Mouse (Mus musculus): ENCODE results near the gene Akr1c14. TPM values are rescaled to one million over a fixed set of nuclear protein-coding genes. Genes with fewer than 3 reads are reported as not detected.

The Akr1c14 gene
- polyA plus RNA-seq (2017; shearing (Covaris generic)): not detected

DNA sequence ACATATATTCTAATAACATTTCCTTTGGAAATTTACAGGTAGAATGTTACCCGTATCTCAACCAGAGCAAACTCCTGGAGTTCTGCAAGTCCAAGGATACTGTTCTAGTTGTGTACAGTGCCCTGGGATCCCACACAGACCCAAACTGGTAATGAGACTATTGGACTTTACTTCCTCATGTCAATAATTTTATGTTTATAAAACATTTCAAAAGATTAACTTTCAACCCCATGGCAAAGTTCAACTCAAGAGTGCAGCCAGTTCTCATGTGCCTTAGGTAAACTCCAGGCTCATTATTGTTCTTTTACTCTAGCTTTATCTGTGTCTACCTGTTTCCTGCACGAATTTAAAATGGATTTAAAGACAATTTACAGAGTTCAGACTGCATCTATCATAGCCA, at the start of gene Akr1c14:
Gene Akr1c14 (plus strand): TSS at position 293 of the 400 bp plus-strand sequence.

Other genes starting within 250 kb of the Akr1c14 start
- not detected for gene Calml3, start 244.7 kb upstream of the Akr1c14 start, polyA plus RNA-seq (2017; shearing (Covaris generic))
- not detected for gene Calm4, start 211.3 kb upstream of the Akr1c14 start, polyA plus RNA-seq (2017; shearing (Covaris generic))
- gene Calm5, start 194.8 kb upstream of the Akr1c14 start, polyA plus RNA-seq (2017; shearing (Covaris generic)): not detected
- 44.7 TPM for gene Net1, start 130.8 kb upstream of the Akr1c14 start, polyA plus RNA-seq (2017; shearing (Covaris generic))
- 0.46 TPM for gene Tubal3, start 130.7 kb upstream of the Akr1c14 start, polyA plus RNA-seq (2017; shearing (Covaris generic))
- not detected for gene Ucn3, start 103.7 kb upstream of the Akr1c14 start, polyA plus RNA-seq (2017; shearing (Covaris generic))
- gene Akr1c18, start 101.6 kb downstream of the Akr1c14 start, polyA plus RNA-seq (2017; shearing (Covaris generic)): not detected
- gene Akr1c13, start 142.1 kb downstream of the Akr1c14 start, polyA plus RNA-seq (2017; shearing (Covaris generic)): 40.8 TPM
- not detected for gene Akr1c19, start 179.7 kb downstream of the Akr1c14 start, polyA plus RNA-seq (2017; shearing (Covaris generic))
- 6.6 TPM for gene Akr1c12, start 230.4 kb downstream of the Akr1c14 start, polyA plus RNA-seq (2017; shearing (Covaris generic))